Mouse (Mus musculus): ENCODE measurements around the gene Hfe.

Gene Hfe

GRCm38 (mm10) chr13:23710374-23711089, at the start of gene Hfe:
Gene Hfe (minus strand): TSS chr13:23710854.
- peak; percentile 78 for DNase-seq

DNA sequence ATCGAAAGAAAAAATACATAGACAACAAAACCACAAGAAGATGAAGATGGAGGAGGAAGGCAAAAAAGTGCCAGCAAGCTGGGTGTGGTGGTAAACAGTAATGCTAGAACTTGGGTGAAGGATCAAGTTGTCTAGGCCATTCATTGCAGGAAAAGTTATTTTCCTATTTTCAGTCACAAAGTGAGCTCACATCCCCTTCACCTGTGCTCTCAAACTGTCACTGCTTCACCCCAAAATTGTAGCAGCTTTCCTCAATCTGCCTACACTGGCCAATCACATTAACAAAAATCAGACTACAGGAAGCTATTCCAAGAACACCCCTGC, 49.2 kb upstream of the Hfe start:
- DNase-seq = no peak

DNA sequence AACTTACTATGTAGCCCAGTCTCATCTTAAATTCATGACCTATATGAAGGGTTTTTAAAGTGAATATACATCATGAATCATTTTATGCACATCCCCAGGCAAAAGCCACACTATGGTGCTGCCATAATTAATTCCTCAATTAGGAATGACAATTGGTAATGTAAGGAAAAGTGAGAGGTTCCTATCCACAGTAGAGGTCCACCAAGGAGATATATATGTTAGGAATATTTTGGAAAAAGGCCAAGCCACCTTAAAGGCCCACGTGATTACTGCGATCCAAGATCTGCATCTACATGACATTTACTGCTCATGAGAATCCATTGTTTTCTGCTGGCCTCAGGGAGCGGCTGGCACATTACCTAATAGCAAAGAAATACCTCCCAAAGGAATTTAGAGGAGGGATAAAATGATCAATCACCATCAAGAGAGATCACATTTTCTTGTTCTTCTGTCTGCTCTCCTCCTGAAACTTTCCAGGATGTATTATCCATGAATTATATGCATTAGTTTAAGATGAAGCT, 48.7 kb upstream of the Hfe start:
- DNase-seq = no peak

DNA sequence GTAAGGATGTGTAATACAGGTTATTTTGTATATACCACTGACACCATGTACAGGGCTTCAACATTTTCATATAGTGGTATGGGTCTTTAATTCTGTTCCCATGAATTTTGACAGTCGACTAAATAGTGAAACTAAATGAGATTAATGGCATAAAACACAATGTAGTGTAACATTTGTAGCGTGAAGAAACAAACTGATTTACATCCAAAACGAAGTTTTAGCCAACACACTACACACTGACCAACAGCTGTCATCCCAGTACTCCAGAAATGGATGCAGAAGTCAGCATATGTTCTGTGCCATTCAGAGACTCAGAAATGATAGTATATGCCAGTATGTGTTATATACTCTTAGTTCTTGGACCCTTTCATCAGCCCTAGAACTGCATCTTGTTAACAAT, 47.3 kb upstream of the Hfe start:
- no peak for DNase-seq

- no peak for DNase-seq
These were observed 46.6 kb upstream of the Hfe start for GRCm38 (mm10) chr13:23757211-23757773.

GRCm38 (mm10) chr13:23756790-23757189, 46.1 kb upstream of the Hfe start, which contains the start of gene Hist1h4b:
Gene Hist1h4b (plus strand): TSS chr13:23757013.
- DNase-seq = peak; percentile 93

- no peak for DNase-seq
These were observed 44.3 kb upstream of the Hfe start for GRCm38 (mm10) chr13:23755000-23755399.

DNA sequence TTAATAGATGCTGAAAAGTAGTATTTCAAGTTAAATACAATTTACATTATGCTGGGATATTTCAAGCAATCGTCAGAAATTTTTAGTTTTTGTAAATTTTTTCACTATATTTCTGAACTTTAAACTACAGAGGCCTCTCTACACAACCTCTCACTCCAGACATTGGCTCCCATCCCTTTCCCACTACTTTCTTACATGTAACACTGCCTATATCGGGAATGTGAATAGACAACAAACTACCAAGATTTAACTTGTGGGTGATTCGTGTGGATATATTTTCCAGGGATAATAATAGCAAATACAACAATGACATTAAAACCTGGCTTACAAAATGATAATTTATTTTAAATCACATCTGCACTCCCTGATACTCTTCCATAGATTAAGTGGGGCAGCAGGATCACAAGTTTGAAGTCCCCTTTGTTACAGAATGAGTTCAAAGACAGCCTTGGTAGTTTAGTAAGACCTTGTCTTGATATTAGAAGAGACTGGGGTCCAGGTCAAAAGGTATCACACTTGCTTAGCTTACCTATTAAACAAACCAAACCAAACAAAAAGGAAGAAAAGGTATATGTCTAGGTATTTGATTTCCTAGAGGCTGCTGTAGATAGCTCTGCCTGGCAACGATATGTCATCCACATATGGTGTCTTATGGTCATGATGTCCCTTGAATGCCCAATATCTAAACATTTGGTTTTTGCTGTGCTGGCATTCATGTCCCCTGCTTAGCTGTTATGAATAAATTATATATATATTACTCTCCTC, 42.8 kb upstream of the Hfe start:
- no peak for DNase-seq

DNA sequence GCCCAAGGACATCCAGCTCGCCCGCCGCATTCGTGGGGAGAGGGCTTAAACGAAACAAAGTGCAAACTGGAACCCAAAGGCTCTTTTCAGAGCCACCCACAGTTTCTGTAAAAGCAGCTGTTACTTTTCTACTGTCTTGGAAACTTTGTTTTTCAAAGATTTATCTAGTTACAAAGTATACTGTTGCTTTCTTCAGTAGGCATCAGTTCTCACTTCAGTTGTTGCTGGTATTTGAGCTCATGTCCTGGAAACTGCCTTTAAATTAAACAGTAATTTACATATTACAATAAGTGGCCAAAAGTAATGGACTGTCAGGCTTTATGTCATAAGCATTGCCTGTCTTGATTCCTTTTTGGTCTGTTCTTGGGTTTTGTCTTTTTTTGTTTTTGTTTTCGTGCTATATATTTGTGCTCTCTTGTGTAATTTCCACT, 42.1 kb upstream of the Hfe start:
- no peak for DNase-seq

DNA sequence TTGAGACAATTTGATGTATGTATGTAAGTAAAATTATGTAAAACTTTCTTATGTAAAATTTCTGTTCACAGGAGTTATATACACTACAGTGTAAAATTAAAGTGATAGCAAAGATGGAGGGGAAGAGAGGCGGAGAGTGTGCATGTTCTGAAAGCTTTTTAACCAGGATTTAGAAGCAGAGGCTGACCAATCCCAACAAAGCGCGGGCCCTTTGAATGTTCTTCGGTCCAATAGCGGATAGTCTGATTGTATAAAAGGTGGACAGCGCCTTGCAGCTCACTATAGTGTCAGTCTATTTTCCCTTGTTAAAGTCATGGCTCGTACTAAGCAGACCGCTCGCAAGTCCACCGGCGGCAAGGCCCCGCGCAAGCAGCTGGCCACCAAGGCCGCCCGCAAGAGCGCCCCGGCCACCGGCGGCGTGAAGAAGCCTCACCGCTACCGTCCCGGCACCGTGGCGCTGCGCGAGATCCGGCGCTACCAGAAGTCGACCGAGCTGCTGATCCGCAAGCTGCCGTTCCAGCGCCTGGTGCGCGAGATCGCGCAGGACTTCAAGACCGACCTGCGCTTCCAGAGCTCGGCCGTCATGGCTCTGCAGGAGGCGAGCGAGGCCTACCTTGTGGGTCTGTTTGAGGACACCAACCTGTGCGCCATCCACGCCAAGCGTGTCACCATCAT, 41.5 kb upstream of the Hfe start, which contains the start of gene Hist1h3b:
Gene Hist1h3b, plus strand, starts transcription at position 201 of the 675 bp plus-strand sequence.
- peak; percentile 88 for DNase-seq

GRCm38 (mm10) chr13:23751478-23751956, 40.9 kb upstream of the Hfe start:
- DNase-seq = no peak

DNA sequence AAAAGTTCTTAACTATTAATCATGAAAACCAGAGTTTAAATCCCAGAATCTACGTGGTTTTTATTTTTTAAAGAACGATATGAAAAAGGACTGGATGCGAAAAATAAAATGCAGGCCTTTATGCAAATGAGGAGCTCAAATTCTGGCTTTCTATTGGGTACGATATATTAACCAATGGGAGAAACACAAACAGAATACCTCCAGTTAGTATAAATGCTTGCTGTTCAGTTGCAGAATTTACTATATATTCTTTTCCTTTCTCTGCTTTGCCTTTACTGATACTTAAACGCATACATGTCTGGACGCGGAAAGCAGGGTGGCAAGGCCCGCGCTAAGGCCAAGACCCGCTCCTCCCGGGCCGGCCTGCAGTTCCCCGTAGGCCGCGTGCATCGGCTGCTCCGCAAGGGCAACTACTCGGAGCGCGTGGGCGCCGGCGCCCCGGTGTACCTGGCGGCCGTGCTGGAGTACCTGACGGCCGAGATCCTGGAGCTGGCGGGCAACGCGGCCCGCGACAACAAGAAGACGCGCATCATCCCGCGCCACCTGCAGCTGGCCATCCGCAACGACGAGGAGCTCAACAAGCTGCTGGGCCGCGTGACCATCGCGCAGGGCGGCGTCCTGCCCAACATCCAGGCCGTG, 40.3 kb upstream of the Hfe start, which contains the start of gene Hist1h2ab:
Gene Hist1h2ab, plus strand, starts transcription at position 288 of the 639 bp plus-strand sequence.
- peak; percentile 80 for DNase-seq

DNA sequence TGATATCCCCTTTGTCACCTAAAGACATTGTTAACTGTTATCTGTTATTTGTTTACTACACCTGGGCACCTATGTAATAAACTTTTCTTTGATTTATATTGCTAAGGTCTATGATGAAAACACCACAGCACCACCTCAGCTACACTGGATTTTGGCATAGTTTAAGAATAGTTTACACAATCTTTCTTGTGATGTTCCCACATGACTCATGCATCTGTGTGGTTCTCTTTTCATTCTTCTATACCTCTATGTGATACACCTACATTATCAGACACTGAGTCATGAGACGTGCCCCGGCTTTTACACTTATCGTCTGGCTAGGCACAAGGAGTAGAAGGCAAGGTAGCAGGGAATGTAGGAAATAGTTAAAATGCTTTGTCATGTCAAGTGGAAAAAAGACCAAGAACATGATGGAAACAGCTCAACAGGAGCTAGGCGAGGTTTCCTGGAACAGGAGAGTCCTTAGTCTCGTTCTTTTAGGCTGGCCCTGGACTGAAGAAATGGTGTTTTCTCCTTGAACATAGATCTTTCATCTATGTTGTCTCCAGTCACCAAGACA, 39.0 kb upstream of the Hfe start:
- DNase-seq = no peak

GRCm38 (mm10) chr13:23747892-23748288, 37.2 kb upstream of the Hfe start:
- no peak for DNase-seq

DNA sequence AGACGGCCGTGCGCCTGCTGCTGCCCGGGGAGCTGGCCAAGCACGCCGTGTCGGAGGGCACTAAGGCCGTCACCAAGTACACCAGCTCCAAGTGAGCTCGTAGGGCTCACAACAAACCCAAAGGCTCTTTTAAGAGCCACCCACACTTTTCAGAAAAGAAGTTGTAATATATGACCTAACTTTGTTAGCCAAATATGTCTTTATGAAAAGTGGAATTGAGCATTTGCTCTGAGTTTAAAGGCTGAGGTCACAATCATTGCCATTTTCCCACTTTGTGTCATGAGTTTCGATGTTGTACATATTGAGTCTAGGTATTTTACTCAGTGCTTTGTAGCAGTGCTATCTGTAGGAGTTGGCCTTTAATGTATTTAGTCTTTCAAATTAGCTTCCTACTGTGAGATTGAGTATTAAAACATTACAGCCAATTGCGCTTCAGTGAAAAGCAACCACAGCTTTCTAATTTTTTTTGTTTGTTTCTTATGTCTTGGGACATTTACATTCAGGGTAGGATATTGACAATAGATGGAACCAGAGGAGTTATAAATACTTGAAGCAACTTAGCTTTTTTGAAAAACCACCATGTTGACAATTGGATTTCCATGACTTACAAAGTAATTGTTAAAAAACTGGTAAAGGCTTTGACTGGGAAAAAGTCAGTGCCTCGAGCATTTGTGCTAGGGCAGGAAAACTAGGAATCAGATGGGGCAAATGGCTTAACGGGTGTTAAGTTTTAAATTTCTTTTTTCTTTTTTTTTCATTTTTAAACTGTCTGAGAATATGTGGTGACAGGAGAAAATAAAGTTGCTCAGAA, 36.6 kb upstream of the Hfe start:
- no peak for DNase-seq

DNA sequence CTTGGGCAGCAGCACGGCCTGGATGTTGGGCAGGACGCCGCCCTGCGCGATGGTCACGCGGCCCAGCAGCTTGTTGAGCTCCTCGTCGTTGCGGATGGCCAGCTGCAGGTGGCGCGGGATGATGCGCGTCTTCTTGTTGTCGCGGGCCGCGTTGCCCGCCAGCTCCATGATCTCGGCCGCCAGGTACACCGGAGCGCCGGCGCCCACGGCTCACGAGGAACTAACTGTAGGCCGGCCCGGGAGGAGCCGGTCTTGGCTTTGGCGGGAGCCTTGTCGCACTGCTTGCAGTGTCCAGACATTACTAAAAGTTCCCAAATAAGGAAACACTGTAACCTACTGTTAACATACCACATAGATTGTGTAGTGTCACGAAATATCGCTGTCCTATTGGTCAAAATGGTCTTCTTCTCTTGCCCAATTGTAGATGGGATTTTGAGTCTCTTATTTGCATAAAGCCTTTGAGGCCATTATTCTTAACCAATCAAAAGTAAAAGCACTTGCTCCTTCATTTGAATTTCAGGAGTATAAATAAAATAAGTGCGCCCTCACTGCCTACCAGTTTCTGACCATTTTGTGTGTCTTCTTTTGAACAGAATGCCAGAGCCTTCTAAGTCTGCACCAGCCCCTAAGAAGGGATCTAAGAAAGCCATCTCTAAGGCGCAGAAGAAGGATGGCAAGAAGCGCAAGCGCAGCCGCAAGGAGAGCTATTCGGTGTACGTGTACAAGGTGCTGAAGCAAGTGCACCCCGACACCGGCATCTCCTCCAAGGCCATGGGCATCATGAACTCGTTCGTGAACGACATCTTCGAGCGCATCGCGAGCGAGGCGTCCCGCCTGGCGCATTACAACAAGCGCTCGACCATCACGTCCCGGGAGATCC, 35.8 kb upstream of the Hfe start, which contains the start of gene Hist1h2bb:
Gene Hist1h2bb, plus strand, starts transcription at position 534 of the 880 bp plus-strand sequence.
- DNase-seq = peak; percentile 81

GRCm38 (mm10) chr13:23745381-23746161, 34.9 kb upstream of the Hfe start, which contains the start of gene Hist1h3c:
Gene Hist1h3c (minus strand): TSS chr13:23745602.
- DNase-seq = peak; percentile 86

DNA sequence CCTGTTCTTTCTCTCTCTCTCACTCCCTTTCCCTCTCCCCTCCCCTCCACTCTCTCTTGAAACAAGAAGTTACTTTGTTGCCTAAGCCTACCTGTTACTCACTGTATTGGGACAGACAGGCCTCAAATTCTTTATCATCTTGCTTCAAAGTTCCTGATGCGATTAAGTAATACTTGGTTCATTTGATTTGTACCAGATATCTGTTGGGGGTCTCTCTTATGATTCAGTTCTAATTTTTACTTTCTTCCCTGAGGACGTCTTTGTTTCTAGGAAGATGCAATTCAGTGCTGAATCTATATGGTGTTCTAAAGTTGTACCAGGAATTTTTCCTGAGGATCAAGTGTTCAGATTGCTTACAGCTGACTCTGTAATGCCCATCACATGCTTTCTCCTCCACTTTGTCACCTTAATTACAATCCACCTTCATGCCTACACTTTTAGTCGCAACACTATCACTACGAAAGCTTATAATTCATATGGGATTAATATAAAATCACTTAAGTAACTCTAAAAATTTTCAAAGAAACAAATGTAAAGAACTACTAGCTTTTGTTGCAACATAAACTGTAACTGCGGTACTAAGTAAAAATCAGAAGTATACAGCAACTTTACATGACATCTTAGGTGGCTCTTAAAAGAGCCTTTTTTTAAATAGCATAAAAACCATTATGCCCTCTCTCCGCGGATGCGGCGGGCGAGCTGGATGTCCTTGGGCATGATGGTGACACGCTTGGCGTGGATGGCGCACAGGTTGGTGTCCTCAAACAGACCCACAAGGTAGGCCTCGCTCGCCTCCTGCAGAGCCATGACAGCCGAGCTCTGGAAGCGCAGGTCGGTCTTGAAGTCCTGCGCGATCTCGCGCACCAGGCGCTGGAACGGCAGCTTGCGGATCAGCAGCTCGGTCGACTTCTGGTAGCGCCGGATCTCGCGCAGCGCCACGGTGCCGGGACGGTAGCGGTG, 34.0 kb upstream of the Hfe start:
- DNase-seq = peak; percentile 34
